Comparison of ENCODE assay signal across 8 mouse cellular contexts in the genomic region with DNA sequence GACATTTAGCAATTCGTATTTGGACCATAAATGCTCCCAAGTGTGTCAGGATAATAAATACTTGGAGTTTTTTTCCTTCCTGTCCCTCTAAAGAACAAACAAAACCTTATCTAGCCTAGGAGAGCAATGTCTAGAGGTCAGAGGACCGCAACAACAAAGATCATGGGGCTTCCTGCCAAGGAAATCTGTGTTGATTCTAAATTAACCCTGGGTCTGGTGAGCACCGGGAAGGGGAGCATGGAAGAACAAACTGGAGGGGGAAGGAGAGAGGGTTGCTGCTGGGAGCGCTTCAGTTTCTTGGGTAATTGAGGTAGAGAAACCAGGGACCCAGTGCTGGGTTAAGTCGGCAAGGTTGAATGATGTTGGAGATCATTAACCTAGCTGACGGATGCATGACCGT. TPM values are rescaled to one million over a fixed set of nuclear protein-coding genes. Genes with fewer than 3 reads are reported as not detected.
DNase-seq lines count a peak whose midpoint lies in the region; ATAC-seq and TF ChIP-seq lines count a peak whose summit lies in the region.

No protein-coding gene starts in this region.

- DNase-seq in testis, postnatal 10 days (ENCODE audit: low spot score) = no peak
- no peak for DNase-seq in hindbrain, embryonic 11.5 days (ENCODE audit: low spot score)
- DNase-seq in limb, embryonic 14.5 days (ENCODE audit: low spot score) = no peak
- no peak for DNase-seq in layer of hippocampus, adult 9-10 months (ENCODE audit: low spot score)
- DNase-seq in thymus, postnatal 0 days (ENCODE audit: low spot score) = no peak
- no peak for DNase-seq in frontal cortex, postnatal 14 days (ENCODE audit: low spot score in 2 of 2)

- peak overlapping the region; percentile 67 for H3K4me3 ChIP-seq in testis, adult 2 months (ENCODE audit: control insufficient read depth, low read depth, low read length)
- peak overlapping the region; percentile 53 for H3K4me3 ChIP-seq in hindbrain, embryonic 11.5 days (ENCODE audit: low read depth, low read length)
- peak overlapping the region; percentile 71 for H3K4me3 ChIP-seq in limb, embryonic 14.5 days (replicated peaks; ENCODE audit: low read length)
- peak overlapping the region; percentile 38 for H3K4me3 ChIP-seq in myocyte

- no peaks in the 10 kb centered on the region for H3K36me3 ChIP-seq in testis, adult 2 months (ENCODE audit: control insufficient read depth, insufficient read depth, low read length)
- no peaks in the 10 kb centered on the region for H3K36me3 ChIP-seq in hindbrain, embryonic 11.5 days (ENCODE audit: control insufficient read depth, insufficient read depth, low read length)
- H3K36me3 ChIP-seq in limb, embryonic 14.5 days (ENCODE audit: control insufficient read depth, insufficient read depth, low read length) = no peaks in the 10 kb centered on the region
- H3K36me3 ChIP-seq in myocyte (ENCODE audit: control insufficient read depth, insufficient read depth) = no peaks in the 10 kb centered on the region

- peaks cover 11% of the 10 kb centered on the region for H3K4me1 ChIP-seq in testis, adult 2 months (ENCODE audit: control insufficient read depth, insufficient read depth, low read length)
- no peaks in the 10 kb centered on the region for H3K4me1 ChIP-seq in hindbrain, embryonic 11.5 days (replicated peaks; ENCODE audit: control insufficient read depth, insufficient read depth, low read length)
- peaks cover 5% of the 10 kb centered on the region for H3K4me1 ChIP-seq in limb, embryonic 14.5 days (ENCODE audit: control insufficient read depth, insufficient read depth, low read length)

- H3K27me3 ChIP-seq in testis, adult 2 months (ENCODE audit: control insufficient read depth, insufficient read depth, low read length) = no peaks in the 10 kb centered on the region; the same call in 1 of the 2 replicates
- H3K27me3 ChIP-seq in hindbrain, embryonic 11.5 days (ENCODE audit: control insufficient read depth, insufficient read depth, low read length) = peaks cover 10% of the 10 kb centered on the region
- peaks cover 7% of the 10 kb centered on the region for H3K27me3 ChIP-seq in limb, embryonic 14.5 days (ENCODE audit: control insufficient read depth, insufficient read depth, low read length)
- no peaks in the 10 kb centered on the region for H3K27me3 ChIP-seq in myocyte (ENCODE audit: control insufficient read depth, insufficient read depth, insufficient read length)

- no peak for TF ChIP-seq CTCF in testis, adult 2 months (IDR thresholded peaks at IDR 0.05; ENCODE audit: control insufficient read depth, insufficient read depth, insufficient replicate concordance, low read depth, low read length)

- H3ac ChIP-seq in myocyte (ENCODE audit: control insufficient read depth, insufficient read length) = peak overlapping the region; percentile 61

- TF ChIP-seq POLR2A in testis, adult 2 months (IDR thresholded peaks at IDR 0.05; ENCODE audit: control insufficient read depth, low read depth, low read length) = no peak
- TF ChIP-seq POLR2A in limb, embryonic 14.5 days (IDR thresholded peaks at IDR 0.05; ENCODE audit: borderline replicate concordance, extremely low read depth, insufficient read depth, insufficient read length) = no peak
- TF ChIP-seq POLR2A in myocyte (IDR thresholded peaks at IDR 0.05; ENCODE audit: insufficient read length, low read depth) = no peak

- ATAC-seq in hindbrain, embryonic 11.5 days (ENCODE audit: low FRiP score) = 0 out of 2 replicates have a peak, but pooled peaks have one; percentile 3
- no peak for ATAC-seq in limb, embryonic 14.5 days (ENCODE audit: low FRiP score, low read depth)

- peak overlapping the region; percentile 93 for H3K4me2 ChIP-seq in hindbrain, embryonic 11.5 days (replicated peaks; ENCODE audit: low read depth, low read length)
- H3K4me2 ChIP-seq in limb, embryonic 14.5 days (replicated peaks; ENCODE audit: low read depth, low read length, severe bottlenecking) = peak overlapping the region; percentile 92
- peak overlapping the region; percentile 64 for H3K4me2 ChIP-seq in myocyte (ENCODE audit: low read depth)

- no peaks in the 10 kb centered on the region for H3K9me3 ChIP-seq in hindbrain, embryonic 11.5 days (ENCODE audit: control insufficient read depth, low read length)
- H3K9me3 ChIP-seq in limb, embryonic 14.5 days (ENCODE audit: control insufficient read depth, low read length) = no peaks in the 10 kb centered on the region

- H3K79me2 ChIP-seq in myocyte (ENCODE audit: control insufficient read depth, insufficient read depth) = no peaks in the 10 kb centered on the region

- no peak overlapping the region for H3K9ac ChIP-seq in hindbrain, embryonic 11.5 days (ENCODE audit: low read depth, low read length)
- 0 out of 2 replicates have a peak overlapping the region, but pooled peaks have one; percentile 74 for H3K9ac ChIP-seq in limb, embryonic 14.5 days (ENCODE audit: low read depth, low read length, severe bottlenecking)

- 17% methylated on average over 7 of the region's 7 CpGs for WGBS in hindbrain, embryonic 11.5 days
- 12% methylated on average over 7 of the region's 7 CpGs for WGBS in limb, embryonic 14.5 days

- H3K27ac ChIP-seq in testis, adult 2 months (ENCODE audit: control insufficient read depth, insufficient read depth, low read depth, low read length) = no peak overlapping the region
- no peak overlapping the region for H3K27ac ChIP-seq in hindbrain, embryonic 11.5 days (ENCODE audit: low read depth, low read length)
- H3K27ac ChIP-seq in limb, embryonic 14.5 days (replicated peaks; ENCODE audit: low read depth, low read length) = no peak overlapping the region

TF ChIP-seq in myocyte, 11 proteins besides CTCF, POLR2A, EP300 and RAD21:
- TF ChIP-seq TCF3 (IDR thresholded peaks at IDR 0.05; ENCODE audit: insufficient read length, low read depth) = no peak
- TF ChIP-seq CEBPB (IDR thresholded peaks at IDR 0.05; ENCODE audit: insufficient read depth, poor library complexity, severe bottlenecking) = no peak
- no peak for TF ChIP-seq MAX (IDR thresholded peaks at IDR 0.05; ENCODE audit: low read depth)
- TF ChIP-seq REST (IDR thresholded peaks at IDR 0.05; ENCODE audit: insufficient read depth, insufficient read length) = no peak
- no peak for TF ChIP-seq MYOD1 (IDR thresholded peaks at IDR 0.05; ENCODE audit: control insufficient read depth in 1 of 3, insufficient read length in 2 of 3, low read depth in 2 of 3)
- no peak for TF ChIP-seq E2F4 (IDR thresholded peaks at IDR 0.05; ENCODE audit: insufficient read depth)
- TF ChIP-seq SRF (IDR thresholded peaks at IDR 0.05; ENCODE audit: control insufficient read depth, insufficient read length, low read depth) = no peak
- no peak for TF ChIP-seq POLR2AphosphoS2 (IDR thresholded peaks at IDR 0.05; ENCODE audit: insufficient read length, low read depth)
- TF ChIP-seq TCF12 (IDR thresholded peaks at IDR 0.05; ENCODE audit: insufficient read depth, poor library complexity, severe bottlenecking) = no peak
- no peak for TF ChIP-seq MYOG (IDR thresholded peaks at IDR 0.05; ENCODE audit: control insufficient read depth in 1 of 3, insufficient read depth in 1 of 3, insufficient read length in 2 of 3, low read depth in 2 of 3)
- TF ChIP-seq USF1 (IDR thresholded peaks at IDR 0.05; ENCODE audit: low read depth) = no peak

RNA-seq across cellular contexts. Expression of a gene that starts 0.5 kb away (rescaled TPM):
- polyA plus RNA-seq in testis, adult 2 months (2012; rRNA removed) = 0.74 and 1.5 TPM in 2 replicates
- polyA plus RNA-seq in hindbrain, embryonic 11.5 days (2014; fragmentation: Nextera tagmentation; extraction: Ambion mirVana) = 2.4 TPM in 2 replicates
- polyA plus RNA-seq in limb, embryonic 14.5 days (2012; rRNA removed) = 3.8 and 4.8 TPM in 2 replicates
- 5.8 and 6.7 TPM in 2 replicates for polyA plus RNA-seq in limb, embryonic 14.5 days (2014; fragmentation: Nextera tagmentation; extraction: Ambion mirVana)
- 4.3 TPM for polyA plus RNA-seq in myocyte (2012; fragmentation: generic; extraction: Trizol)
- polyA plus RNA-seq in thymus, postnatal 0 days (2015; fragmentation: Nextera tagmentation; extraction: Ambion mirVana) = 3.7 and 4.0 TPM in 2 replicates

RNA-seq across cellular contexts. Expression of a gene that starts 27.0 kb away (rescaled TPM):
- 3.5 and 4.9 TPM in 2 replicates for polyA plus RNA-seq in testis, adult 2 months (2012; rRNA removed)
- not detected in 2 replicates for polyA plus RNA-seq in hindbrain, embryonic 11.5 days (2014; fragmentation: Nextera tagmentation; extraction: Ambion mirVana)
- polyA plus RNA-seq in limb, embryonic 14.5 days (2012; rRNA removed) = not detected in 2 replicates
- polyA plus RNA-seq in limb, embryonic 14.5 days (2014; fragmentation: Nextera tagmentation; extraction: Ambion mirVana) = 0.32 TPM in 1 of 2 replicates, not detected in the other
- polyA plus RNA-seq in myocyte (2012; fragmentation: generic; extraction: Trizol) = not detected
- polyA plus RNA-seq in thymus, postnatal 0 days (2015; fragmentation: Nextera tagmentation; extraction: Ambion mirVana) = not detected in 2 replicates

RNA-seq across cellular contexts. Expression of a gene that starts 31.2 kb away (rescaled TPM):
- 3.0 and 3.8 TPM in 2 replicates for polyA plus RNA-seq in testis, adult 2 months (2012; rRNA removed)
- polyA plus RNA-seq in hindbrain, embryonic 11.5 days (2014; fragmentation: Nextera tagmentation; extraction: Ambion mirVana) = 68.5 and 69.5 TPM in 2 replicates
- polyA plus RNA-seq in limb, embryonic 14.5 days (2012; rRNA removed) = 16.7 and 22.5 TPM in 2 replicates
- 47.6 and 50.8 TPM in 2 replicates for polyA plus RNA-seq in limb, embryonic 14.5 days (2014; fragmentation: Nextera tagmentation; extraction: Ambion mirVana)
- polyA plus RNA-seq in myocyte (2012; fragmentation: generic; extraction: Trizol) = 7.8 TPM
- polyA plus RNA-seq in thymus, postnatal 0 days (2015; fragmentation: Nextera tagmentation; extraction: Ambion mirVana) = 12.6 and 16.4 TPM in 2 replicates
